Mouse (Mus musculus): ENCODE results near the gene Gtf3c6.

Gene Gtf3c6

GRCm38 (mm10) chr10:40258401-40258966 is 576 bp upstream of the Gtf3c6 start:
- DNase-seq: peak; percentile 75 to 76

GRCm38 (mm10) chr10:40256716-40257115 is 1.2 kb downstream of the Gtf3c6 start:
- DNase-seq: peak; percentile 65 to 76

DNA sequence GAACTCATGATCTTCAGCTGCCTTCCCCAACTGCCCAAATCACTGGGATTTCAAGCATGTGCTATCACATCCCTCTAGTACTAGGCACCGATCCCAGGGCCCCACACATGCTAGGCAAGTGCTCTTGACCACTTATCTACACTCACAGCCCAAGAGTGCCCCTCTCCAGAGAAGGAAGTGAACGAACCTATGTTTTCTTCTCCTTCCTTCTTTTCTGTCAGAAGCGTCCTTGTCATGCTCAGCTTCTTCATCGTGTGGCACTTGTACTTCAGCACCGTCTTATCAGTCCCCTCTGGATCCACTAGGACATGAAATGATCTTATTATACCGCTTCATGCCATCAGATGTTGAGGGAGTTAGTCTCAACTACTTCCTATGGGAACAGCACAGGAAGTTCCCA is 6.9 kb downstream of the Gtf3c6 start:
- DNase-seq: no peak

DNA sequence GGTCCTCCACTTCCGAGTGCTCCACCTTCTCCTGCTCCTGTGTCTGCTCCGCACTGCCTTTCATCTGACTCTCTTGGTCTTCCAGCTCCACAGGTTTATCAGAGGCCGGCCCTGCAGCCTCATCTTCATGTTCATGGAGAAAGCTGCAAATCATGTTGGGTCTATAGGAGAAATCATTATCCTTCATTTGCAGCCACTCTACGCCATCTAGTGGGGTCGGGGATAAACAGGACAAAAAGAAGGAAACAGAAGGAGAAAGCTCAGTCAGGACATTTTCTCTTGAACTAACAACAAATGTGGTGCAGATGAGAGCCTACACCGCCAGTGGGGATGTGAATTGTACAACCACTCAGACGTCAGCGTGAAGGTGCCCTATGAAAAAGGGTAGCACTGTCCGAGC is 8.3 kb downstream of the Gtf3c6 start:
- DNase-seq: peak; percentile 41 to 42

DNA sequence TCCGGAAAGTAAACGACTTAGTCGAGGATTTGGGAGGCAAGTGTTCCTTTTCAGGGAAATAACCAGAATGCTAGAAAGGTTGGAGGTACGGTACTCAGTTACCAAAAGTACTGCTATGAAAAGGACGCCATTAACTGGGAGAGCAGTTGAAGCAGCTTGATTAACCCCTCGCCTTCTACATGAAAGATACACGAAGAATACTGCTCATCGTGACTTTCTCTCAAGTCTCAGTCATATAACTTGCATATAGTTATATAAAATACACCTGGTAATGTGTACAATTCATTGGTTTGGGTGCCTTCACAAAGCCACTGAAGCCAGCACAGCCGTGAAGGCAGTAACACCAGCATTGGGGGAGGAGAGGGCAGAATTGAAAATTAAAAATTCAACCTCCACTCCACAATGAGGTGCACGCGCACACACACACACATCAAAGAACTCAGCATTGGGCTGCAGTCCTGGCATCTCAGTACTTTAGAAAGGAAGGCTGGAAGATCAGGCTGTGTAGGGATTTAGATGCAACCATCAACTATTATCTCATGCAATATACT is 10.7 kb downstream of the Gtf3c6 start:
- no peak for DNase-seq

DNA sequence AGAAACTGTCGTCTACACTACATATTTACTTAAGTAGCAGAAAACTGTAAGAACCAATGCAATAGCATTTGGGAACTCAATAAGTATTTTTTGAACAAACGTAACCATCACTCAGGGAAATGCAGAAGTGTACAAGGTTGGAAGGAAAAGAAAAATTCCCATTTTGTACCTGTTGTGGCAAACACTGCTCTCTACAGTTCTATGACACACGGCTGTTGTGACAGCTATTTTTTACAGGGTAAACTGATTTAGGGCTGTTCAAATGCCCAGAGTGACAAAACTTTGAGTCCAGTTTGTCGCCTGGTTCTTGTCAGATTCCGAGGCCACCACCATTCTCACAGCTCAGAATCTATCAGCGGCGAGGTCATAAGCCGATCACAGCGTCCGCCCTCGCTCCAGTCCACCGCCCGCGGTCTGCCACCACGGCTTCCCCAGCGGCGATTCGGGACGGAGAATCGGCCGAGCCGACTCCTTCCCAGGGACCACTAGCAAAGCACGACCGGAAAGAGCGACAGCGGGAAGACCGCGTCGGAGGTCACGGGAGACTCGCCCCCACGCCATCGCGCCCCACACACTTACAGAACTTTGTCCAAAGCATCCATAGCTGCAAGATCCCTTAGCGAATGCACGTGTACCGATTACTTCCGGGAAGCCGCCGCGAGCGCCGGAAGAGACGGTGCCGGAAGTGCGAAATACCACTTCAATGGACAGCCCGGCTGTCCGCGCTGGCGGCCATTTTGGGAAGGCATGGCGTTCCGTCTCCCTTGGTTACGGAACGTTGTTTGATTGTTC is 11.3 kb downstream of the Gtf3c6 start, which contains the start of gene Rpf2:
Rpf2 (minus strand) TSS at position 663 of the 792 bp plus-strand sequence.
- DNase-seq: peak; percentile 87 to 90

DNA sequence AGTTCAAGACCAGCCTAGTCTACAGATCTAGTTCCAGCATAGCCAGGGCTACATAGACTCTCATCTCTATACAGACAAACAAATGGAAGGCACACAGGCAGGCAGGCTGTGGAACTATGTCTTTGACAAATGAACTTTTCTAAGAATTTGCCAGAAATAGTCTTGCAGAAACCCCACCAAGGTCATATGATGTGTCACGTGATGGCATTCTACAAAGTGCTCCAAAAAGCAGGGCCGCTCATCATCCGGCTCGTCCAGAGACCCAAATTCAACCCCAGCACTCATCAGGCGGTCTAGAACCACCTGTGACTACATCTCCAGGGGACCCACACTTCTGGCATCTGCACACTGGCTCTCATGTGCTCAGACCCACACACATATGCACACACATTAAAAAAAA is 20.1 kb downstream of the Gtf3c6 start:
- DNase-seq: no peak

- DNase-seq: no peak
These were observed 24.7 kb downstream of the Gtf3c6 start for GRCm38 (mm10) chr10:40233241-40233640.

- no peak for DNase-seq
These were observed 25.5 kb downstream of the Gtf3c6 start for GRCm38 (mm10) chr10:40232442-40232841.

- DNase-seq: no peak
These were observed 28.2 kb downstream of the Gtf3c6 start for GRCm38 (mm10) chr10:40229725-40230124.

DNA sequence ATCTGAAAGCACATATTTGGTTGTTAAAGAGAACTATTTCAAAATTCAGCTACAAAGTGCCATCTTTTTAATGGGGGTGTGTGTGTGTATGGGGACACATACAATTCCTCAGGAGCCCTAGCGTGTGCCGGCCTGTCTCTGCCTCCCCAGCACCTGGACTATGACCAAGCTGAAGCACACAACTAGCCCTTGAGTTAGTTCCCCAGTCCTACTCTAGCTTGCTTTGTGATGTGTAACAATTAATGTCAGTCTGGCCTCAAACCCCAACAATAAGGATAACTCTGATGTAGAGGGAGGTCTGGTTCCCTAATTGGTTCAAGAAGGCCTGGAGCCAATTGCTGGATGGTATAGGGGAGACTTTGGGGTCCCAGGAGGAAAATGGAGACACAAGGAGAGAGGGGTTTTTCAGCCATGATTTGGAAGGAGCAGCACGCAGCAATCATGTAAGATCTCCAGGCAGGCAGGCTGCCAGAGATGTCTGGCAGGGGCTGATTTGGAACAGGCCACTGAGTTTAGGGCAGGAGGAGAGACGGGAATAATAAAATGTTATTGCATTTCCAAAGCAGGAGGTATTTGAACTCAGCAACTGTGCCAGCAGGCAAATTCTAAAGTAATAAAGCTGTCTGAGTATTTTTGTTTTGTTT is 30.1 kb downstream of the Gtf3c6 start:
- peak; percentile 79 to 82 for DNase-seq

DNA sequence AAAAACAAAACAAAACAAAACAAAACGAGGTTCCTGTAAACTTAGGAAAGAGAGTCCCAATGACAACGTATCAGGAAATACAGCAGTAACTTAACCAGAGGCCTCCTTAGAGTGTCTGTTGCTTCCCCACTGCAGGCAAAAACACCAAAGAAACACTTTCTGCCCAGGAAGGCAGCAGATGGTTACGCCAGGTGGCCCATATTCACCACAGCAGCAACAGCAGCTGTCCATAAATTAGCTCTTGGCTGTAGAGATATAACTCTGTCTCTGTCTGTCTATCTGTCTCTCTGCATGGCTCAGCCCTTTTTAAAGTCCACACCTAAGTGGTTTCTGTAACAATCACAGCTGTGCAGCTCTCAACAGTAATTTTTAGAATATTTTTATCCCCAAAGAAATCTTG is 39.0 kb downstream of the Gtf3c6 start:
- peak; percentile 26 to 37 for DNase-seq

DNA sequence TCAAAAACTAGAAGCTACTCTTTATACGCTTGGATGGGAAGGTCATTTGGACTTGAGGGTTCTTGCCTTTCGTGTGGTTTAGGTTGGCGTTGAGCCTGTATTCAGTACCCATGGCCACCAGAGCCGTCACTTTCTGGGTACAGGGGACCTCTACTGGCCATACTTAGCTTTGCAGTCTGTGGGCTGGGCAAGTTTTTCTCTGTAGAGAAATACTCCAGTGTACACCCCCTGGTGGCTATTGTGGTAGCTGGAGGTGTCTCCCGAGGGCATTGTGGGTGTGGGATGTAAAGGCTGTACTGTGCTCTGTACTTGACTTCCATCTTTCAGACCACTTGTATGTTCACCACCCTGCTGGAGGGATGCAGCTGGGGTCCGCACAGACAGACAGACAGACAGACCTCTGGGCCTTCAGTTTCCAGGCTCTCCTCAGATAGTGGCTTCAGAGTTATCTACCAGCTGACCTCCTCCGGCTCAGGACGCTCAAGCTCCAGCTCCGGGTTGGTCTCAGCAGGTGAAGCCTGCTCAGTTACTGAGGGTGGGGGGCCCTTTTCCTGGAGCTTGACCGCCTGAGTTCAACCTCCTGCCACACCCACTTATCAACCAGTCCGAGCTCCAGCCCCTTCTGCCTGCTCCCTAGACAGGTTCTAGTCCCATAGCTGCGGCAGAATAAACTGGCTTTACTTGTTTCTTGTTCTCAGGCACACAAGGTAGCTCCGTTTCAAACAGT is 45.3 kb downstream of the Gtf3c6 start:
- peak; percentile 93 to 95 for DNase-seq
